Mouse (Mus musculus) CH12.LX (cell line): ENCODE data around the gene Pfkfb3. TPM values are rescaled to one million over a fixed set of nuclear protein-coding genes. Genes with fewer than 3 reads are reported as not detected.

Source experiments
- DNase-seq: peaks from one replicate; pipeline ENCODE4 v3.0.0-alpha.2; 2013; ENCODE audit errors: extremely low read depth
- H3K27ac ChIP-seq: 2 replicates; pipeline ENCODE4 v1.5.1; 2012; ENCODE audit warnings: low read depth, mild to moderate bottlenecking, control low read depth, moderate library complexity; ENCODE audit not compliant: insufficient read depth
- H3K27me3 ChIP-seq: replicated peaks from 2 replicates; pipeline ENCODE3; 2012; ENCODE audit warnings: inconsistent platforms
- H3K36me3 ChIP-seq, 2 experiments: replicated peaks in 1 of 2; 2 replicates each; pipeline versions ENCODE3 to v1.6.1; 2012; ENCODE audit warnings: inconsistent platforms in 1 of 2, low read length in 1 of 2, mild to moderate bottlenecking in 1 of 2, mixed read lengths in 1 of 2, moderate library complexity in 1 of 2; ENCODE audit not compliant: control insufficient read depth in 1 of 2, insufficient read depth in 1 of 2
- H3K4me1 ChIP-seq, 2 experiments: 2 replicates each; pipeline ENCODE4 v1.6.1; 2012; ENCODE audit warnings: inconsistent platforms in 1 of 2, moderate library complexity in 1 of 2; ENCODE audit not compliant: insufficient read depth in 2 of 2, control insufficient read depth in 1 of 2
- H3K4me2 ChIP-seq: 2 replicates; pipeline ENCODE4 v1.6.1; 2012; ENCODE audit warnings: low read depth, mild to moderate bottlenecking, control low read depth; ENCODE audit not compliant: poor library complexity, insufficient read depth, severe bottlenecking
- H3K4me3 ChIP-seq, 3 experiments: fragments of 150-350 bp in 1 of 3; sonication (generic) in 1 of 3; replicated peaks in 1 of 3; 2 replicates each; pipeline versions ENCODE3 to v1.5.1; 2011 to 2012; ENCODE audit warnings: low read depth in 2 of 3, low read length in 2 of 3, mild to moderate bottlenecking in 2 of 3, moderate library complexity in 2 of 3, control low read depth in 1 of 3, improper control_type of control experiment in 1 of 3, inconsistent platforms in 1 of 3, mixed read lengths in 1 of 3; ENCODE audit not compliant: poor library complexity in 1 of 3
- H3K79me2 ChIP-seq: replicated peaks from 2 replicates; pipeline ENCODE4 v1.6.1; 2012; ENCODE audit warnings: mild to moderate bottlenecking, moderate library complexity; ENCODE audit not compliant: control insufficient read depth, poor library complexity, insufficient read depth, severe bottlenecking; ENCODE audit errors: extremely low read depth
- H3K9ac ChIP-seq: 2 replicates; pipeline ENCODE4 v1.6.1; 2012; ENCODE audit warnings: low read depth, mild to moderate bottlenecking, control low read depth, moderate library complexity; ENCODE audit not compliant: insufficient read depth
- H3K9me3 ChIP-seq: replicated peaks from 2 replicates; pipeline ENCODE3; 2012; ENCODE audit warnings: low read length, inconsistent platforms, mixed read lengths
- CHD1 ChIP-seq: IDR thresholded peaks from 2 replicates; pipeline ENCODE4 v1.6.1; 2012; ENCODE audit warnings: low read depth, low read length, improper control_type of control experiment, inconsistent platforms
- CTCF ChIP-seq, 2 experiments: IDR thresholded peaks in 1 of 2; conservative IDR thresholded peaks in 1 of 2; 2 replicates each; pipeline ENCODE4 v1.5.1; 2011 to 2012; ENCODE audit warnings: low read depth in 2 of 2, low read length in 2 of 2, improper control_type of control experiment in 1 of 2, inconsistent platforms in 1 of 2, mild to moderate bottlenecking in 1 of 2, moderate library complexity in 1 of 2
- E2F4 ChIP-seq: IDR thresholded peaks from 2 replicates; pipeline ENCODE4 v1.6.1; 2011; ENCODE audit warnings: low read depth, low read length, improper control_type of control experiment; ENCODE audit not compliant: insufficient replicate concordance
- EP300 ChIP-seq: IDR thresholded peaks from 2 replicates; pipeline ENCODE4 v1.6.1; 2011; ENCODE audit warnings: low read length, improper control_type of control experiment
- GABPA ChIP-seq: IDR thresholded peaks from 2 replicates; pipeline ENCODE4 v1.6.1; 2012; ENCODE audit warnings: low read depth, low read length, improper control_type of control experiment, inconsistent platforms; ENCODE audit not compliant: insufficient replicate concordance
- HCFC1 ChIP-seq: IDR thresholded peaks from 2 replicates; pipeline ENCODE4 v1.6.1; 2012; ENCODE audit warnings: low read depth, mild to moderate bottlenecking, inconsistent platforms, low read length, improper control_type of control experiment
- IRF4 ChIP-seq: IDR thresholded peaks from 2 replicates; pipeline ENCODE4 v1.6.1; 2014; ENCODE audit warnings: low read depth, mild to moderate bottlenecking, inconsistent platforms, low read length, improper control_type of control experiment
- JUND ChIP-seq: conservative IDR thresholded peaks from 2 replicates; pipeline ENCODE4 v1.6.1; 2011; ENCODE audit warnings: low read depth, low read length, improper control_type of control experiment
- MAFK ChIP-seq: IDR thresholded peaks from 2 replicates; pipeline ENCODE4 v1.6.1; 2011; ENCODE audit warnings: low read length, improper control_type of control experiment; ENCODE audit not compliant: insufficient replicate concordance
- NRF1 ChIP-seq: IDR thresholded peaks from 2 replicates; pipeline ENCODE4 v1.6.1; 2014; ENCODE audit warnings: low read depth, mild to moderate bottlenecking, inconsistent platforms, low read length, improper control_type of control experiment, moderate library complexity
- PAX5 ChIP-seq: IDR thresholded peaks from 2 replicates; pipeline ENCODE4 v1.6.1; 2012; ENCODE audit warnings: low read length, inconsistent platforms, mixed read lengths
- POLR2A ChIP-seq: IDR thresholded peaks from 2 replicates; pipeline ENCODE4 v1.6.1; 2011; ENCODE audit warnings: low read depth, mild to moderate bottlenecking, improper control_type of control experiment, low read length
- RCOR1 ChIP-seq: conservative IDR thresholded peaks from 2 replicates; pipeline ENCODE4 v1.6.1; 2012; ENCODE audit warnings: low read depth, mild to moderate bottlenecking, inconsistent platforms, low read length, improper control_type of control experiment
- SMC3 ChIP-seq: IDR thresholded peaks from 2 replicates; pipeline ENCODE4 v1.6.1; 2011; ENCODE audit warnings: low read depth, low read length, improper control_type of control experiment
- TBP ChIP-seq: conservative IDR thresholded peaks from 2 replicates; pipeline ENCODE4 v1.6.1; 2011; ENCODE audit warnings: low read depth, low read length, improper control_type of control experiment
- UBTF ChIP-seq: IDR thresholded peaks from 2 replicates; pipeline ENCODE4 v1.6.1; 2012; ENCODE audit warnings: low read depth, mild to moderate bottlenecking, inconsistent platforms, low read length, improper control_type of control experiment, moderate library complexity
- USF1 ChIP-seq: IDR thresholded peaks from 2 replicates; pipeline ENCODE4 v1.6.1; 2014; ENCODE audit warnings: low read depth, mild to moderate bottlenecking, inconsistent platforms, low read length, improper control_type of control experiment
- USF2 ChIP-seq: conservative IDR thresholded peaks from 2 replicates; pipeline ENCODE4 v1.6.1; 2011; ENCODE audit warnings: low read depth, low read length, improper control_type of control experiment
- ZC3H11A ChIP-seq: IDR thresholded peaks from 2 replicates; pipeline ENCODE4 v1.6.1; 2012; ENCODE audit warnings: low read depth, mild to moderate bottlenecking, inconsistent platforms, low read length, improper control_type of control experiment
- ZKSCAN1 ChIP-seq: IDR thresholded peaks from 2 replicates; pipeline ENCODE4 v1.6.1; 2012; ENCODE audit warnings: low read depth, inconsistent platforms, low read length, improper control_type of control experiment, borderline replicate concordance
- ZMIZ1 ChIP-seq: IDR thresholded peaks from 2 replicates; pipeline ENCODE4 v1.6.1; 2012; ENCODE audit warnings: low read depth, mild to moderate bottlenecking, inconsistent platforms, low read length, improper control_type of control experiment
- ZNF384 ChIP-seq: IDR thresholded peaks from 2 replicates; pipeline ENCODE4 v1.6.1; 2012; ENCODE audit warnings: low read depth, low read length, improper control_type of control experiment, inconsistent platforms
- dilution Hi-C: fragments of 300-500 bp; cut with MboI; formaldehyde crosslinking; loops from 2 replicates; pipeline ENCODE4 v1.14.3; 2020; ENCODE audit warnings: low sequenced_read_pairs; ENCODE audit not compliant: extremely low pct_unique_long_range_greater_than_20kb, extremely low pct_ligation_motif_present
- in situ Hi-C: fragments of 300-500 bp; cut with MboI; formaldehyde crosslinking; loops from 3 replicates; pipeline ENCODE4 v1.14.3; 2019; ENCODE audit warnings: low sequenced_read_pairs, low pct_ligation_motif_present, low pct_unique_long_range_greater_than_20kb, mixed read lengths
- polyA plus RNA-seq: library from polyadenylated mRNA; unstranded; fragments of >175 nt; gene quantifications from 2 replicates; pipeline ENCODE4 v1.2.1, GENCODE M21; 2012; ENCODE audit warnings: low read depth; ENCODE audit not compliant: insufficient read length
- total RNA-seq, 2 experiments: library from RNA; depleted of rRNA; stranded (reverse); fragments of 300-350 nt in 1 of 2; fragments of >200 nt in 1 of 2; gene quantifications; 2 replicates each; pipeline ENCODE4 v1.2.3; 2012 to 2014

Gene Pfkfb3
- total and polyA plus RNA-seq, 3 experiments = 6.5 to 17.2 (median 6.7) TPM

DNA sequence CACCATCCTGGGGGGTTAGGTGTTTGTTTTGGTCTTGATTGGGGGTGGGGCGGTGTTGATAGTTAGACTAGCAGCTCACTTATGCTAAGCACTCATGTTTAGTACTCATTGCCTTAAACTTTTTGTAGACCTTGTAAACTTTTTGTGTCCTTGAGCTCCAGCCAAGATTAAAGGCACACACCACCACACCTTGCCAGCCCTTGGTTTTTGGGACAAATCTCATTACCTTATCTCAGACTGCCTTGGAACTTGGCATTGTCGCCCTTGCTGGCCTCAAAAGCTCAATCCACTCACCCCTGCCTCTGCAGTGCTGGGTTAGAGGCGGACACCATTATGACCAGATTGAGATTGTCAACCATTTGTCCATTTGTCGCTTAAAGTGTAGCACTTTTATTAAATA, 125.3 kb downstream of the Pfkfb3 start:
- Histone ChIP-seq H3K9ac (no peak overlapping the region), H3K27me3 (no peaks in the 10 kb centered on the region), H3K4me2 (no peak overlapping the region), H3K36me3 (no peaks in the 10 kb centered on the region), H3K27ac (no peak overlapping the region), H3K4me3 (no peak overlapping the region), H3K4me1 (peaks cover 9 to 16% of the 10 kb centered on the region in 2 experiments)
- dilution Hi-C loops = no loop called here
- in situ Hi-C loops = no loop called here
- TF ChIP-seq USF1 (no peak), TBP (no peak), POLR2A (no peak), RCOR1 (no peak), MAFK (no peak), E2F4 (no peak), IRF4 (no peak), ZMIZ1 (no peak), CHD1 (no peak), UBTF (no peak), ZNF384 (no peak), EP300 (no peak), JUND (no peak), NRF1 (no peak), HCFC1 (no peak), ZKSCAN1 (no peak), GABPA (no peak), CTCF (conservative IDR thresholded peaks at IDR 0.05 in 1 of 2, IDR thresholded peaks at IDR 0.05 in 1 of 2; ENCODE audit: low read depth in 2 of 2, low read length in 2 of 2) (no peak), ZC3H11A (no peak), USF2 (no peak)
- TF ChIP-seq, all 38 proteins: peak for 0
- Histone ChIP-seq H3K79me2 (no peaks in the 10 kb centered on the region), H3K9me3 (no peaks in the 10 kb centered on the region)
- no peak for DNase-seq

DNA sequence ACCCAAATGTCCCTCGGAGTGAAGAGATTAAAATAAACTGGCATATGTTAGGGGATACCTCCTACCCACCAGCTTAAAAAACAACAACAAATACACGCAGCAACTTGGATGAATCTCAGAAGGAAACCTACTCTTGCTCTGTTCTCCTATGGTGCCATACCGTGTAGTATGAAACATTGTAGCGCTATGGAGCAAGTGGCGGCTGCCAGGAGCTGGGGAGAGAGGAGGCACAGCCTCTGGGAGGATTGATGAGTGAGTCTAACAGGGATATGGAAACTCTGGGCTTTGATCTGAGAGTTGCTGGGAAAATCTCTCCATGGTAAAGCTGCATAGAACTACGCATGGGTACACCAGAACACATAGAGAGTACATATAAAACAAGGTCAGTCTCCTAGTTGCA, 126.3 kb downstream of the Pfkfb3 start:
- Histone ChIP-seq H3K9me3 (no peaks in the 10 kb centered on the region), H3K4me2 (no peak overlapping the region), H3K79me2 (no peaks in the 10 kb centered on the region), H3K27ac (no peak overlapping the region), H3K27me3 (no peaks in the 10 kb centered on the region), H3K9ac (no peak overlapping the region), H3K4me1 (peaks cover 9 to 16% of the 10 kb centered on the region in 2 experiments), H3K36me3 (no peaks in the 10 kb centered on the region), H3K4me3 (no peak overlapping the region)
- no peak for DNase-seq
- dilution Hi-C loops = no loop called here
- in situ Hi-C loops = no loop called here
- TF ChIP-seq JUND = no peak
- TF ChIP-seq PAX5 = no peak
- no peak for TF ChIP-seq SMC3
- TF ChIP-seq ZKSCAN1 = no peak
- no peak for TF ChIP-seq GABPA
- no peak for TF ChIP-seq POLR2A
